Mouse (Mus musculus) intestine, embryonic 16.5 days (tissue): ENCODE results near the gene Ttll12. TPM values are rescaled to one million over a fixed set of nuclear protein-coding genes. Genes with fewer than 3 reads are reported as not detected.

Experiments used
- ATAC-seq: fragments of 200-750 bp; cut with Nextera tagmentation; 2 replicates; pipeline ENCODE4 v1.8.0; 2017; ENCODE audit warnings: moderate TSS enrichment, moderate library complexity
- H3K27ac ChIP-seq: fragments of 300-500 bp; sonication (generic); 2 replicates; pipeline ENCODE4 v1.5.1; 2014; ENCODE audit warnings: mild to moderate bottlenecking, low read length
- H3K27me3 ChIP-seq: fragments of 300-500 bp; sonication (generic); replicated peaks from 2 replicates; pipeline ENCODE4 v1.6.1; 2014; ENCODE audit warnings: low read length, control low read depth, mixed read lengths; ENCODE audit not compliant: control insufficient read depth, insufficient read depth
- H3K36me3 ChIP-seq: fragments of 300-500 bp; sonication (generic); 2 replicates; pipeline ENCODE4 v1.6.1; 2014; ENCODE audit warnings: low read length, control low read depth; ENCODE audit not compliant: control insufficient read depth, insufficient read depth
- H3K4me1 ChIP-seq: fragments of 300-500 bp; sonication (generic); 2 replicates; pipeline ENCODE4 v1.6.1; 2014; ENCODE audit warnings: low read length, control low read depth, mixed read lengths; ENCODE audit not compliant: control insufficient read depth, insufficient read depth
- H3K4me2 ChIP-seq: fragments of 300-500 bp; sonication (generic); 2 replicates; pipeline ENCODE4 v1.6.1; 2014; ENCODE audit warnings: low read depth, low read length, control low read depth
- H3K4me3 ChIP-seq: fragments of 300-500 bp; sonication (generic); 2 replicates; pipeline ENCODE4 v1.5.1; 2014; ENCODE audit warnings: mild to moderate bottlenecking, low read length
- H3K9ac ChIP-seq: fragments of 300-500 bp; sonication (generic); 2 replicates; pipeline ENCODE4 v1.6.1; 2014; ENCODE audit warnings: low read depth, low read length
- H3K9me3 ChIP-seq: fragments of 300-500 bp; sonication (generic); 2 replicates; pipeline ENCODE4 v1.6.1; 2016; ENCODE audit warnings: low read length, control low read depth; ENCODE audit not compliant: control insufficient read depth
- WGBS: fragments of 180-500 bp; shearing (Covaris S2); extraction: QIAGEN DNeasy Blood & Tissue Kit; methylation state at CpG from one replicate; pipeline ENCODE4 v1.1.7; 2014; 5-methylcytosine and 5-hydroxymethylcytosine counted together
- polyA plus RNA-seq: library from polyadenylated mRNA; unstranded; fragments of >200 nt; fragmentation: Nextera tagmentation; extraction: Ambion mirVana; gene quantifications from 2 replicates; pipeline ENCODE4 v1.2.1, GENCODE M21; 2015

The Ttll12 gene
- polyA plus RNA-seq, 1 experiment from 2014 or later, result 30.2 TPM

DNA sequence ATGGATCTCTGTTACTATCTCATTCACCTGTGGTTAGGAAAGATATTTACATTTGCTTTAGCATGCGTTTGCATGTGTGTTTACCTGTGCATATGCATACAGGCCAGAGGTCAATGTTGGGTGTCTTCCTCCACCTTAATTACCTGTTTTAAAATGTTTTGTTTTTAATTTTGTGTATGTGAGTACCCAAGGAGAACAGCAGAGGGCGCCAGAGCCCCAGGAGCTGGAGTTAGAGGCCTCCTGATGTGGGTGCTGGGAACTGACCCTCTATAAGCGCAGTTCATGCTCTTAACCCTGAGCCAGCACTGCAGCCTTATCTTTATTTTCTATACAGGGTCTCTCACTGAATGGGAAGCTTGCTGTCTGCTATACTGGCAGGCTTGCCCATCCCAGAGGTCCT, 34.8 kb upstream of the Ttll12 start:
- no peak for ATAC-seq
- Histone ChIP-seq H3K9ac (no peak overlapping the region), H3K27me3 (no peaks in the 10 kb centered on the region), H3K9me3 (peaks cover 5% of the 10 kb centered on the region; the same call in 1 of the 2 replicates), H3K27ac (no peak overlapping the region), H3K4me1 (no peaks in the 10 kb centered on the region), H3K36me3 (no peaks in the 10 kb centered on the region), H3K4me3 (no peak overlapping the region), H3K4me2 (no peak overlapping the region)
- 72% methylated on average over 3 of the region's 3 CpGs for WGBS

DNA sequence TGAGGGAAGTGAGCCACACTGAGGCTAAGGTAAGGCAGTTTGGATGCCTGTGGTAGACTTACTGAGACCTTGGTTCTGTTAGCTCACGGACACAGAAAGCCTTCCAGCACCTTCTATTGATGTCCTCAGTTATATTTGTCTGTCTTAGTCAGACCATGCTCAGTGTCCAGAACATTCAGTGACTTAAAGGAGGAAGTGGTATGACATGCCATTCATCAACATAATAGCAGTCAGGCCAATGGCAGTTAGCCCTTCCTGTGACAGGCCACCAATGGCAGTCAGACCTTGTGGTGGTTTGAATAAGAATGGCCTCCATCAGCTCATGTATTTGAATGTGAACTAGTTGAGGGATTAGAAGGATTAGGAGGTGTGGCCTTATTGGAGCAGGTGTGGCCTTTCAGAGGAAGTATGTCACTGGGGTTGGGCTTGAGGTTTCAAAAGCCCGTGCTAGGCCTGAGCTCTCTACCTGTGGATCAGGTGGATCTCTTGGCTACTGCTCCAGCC, 31.2 kb upstream of the Ttll12 start:
- Histone ChIP-seq H3K4me3 (no peak overlapping the region), H3K36me3 (no peaks in the 10 kb centered on the region), H3K9me3 (peaks cover 5% of the 10 kb centered on the region; the same call in 1 of the 2 replicates), H3K27ac (no peak overlapping the region), H3K4me2 (no peak overlapping the region), H3K4me1 (no peaks in the 10 kb centered on the region), H3K27me3 (no peaks in the 10 kb centered on the region), H3K9ac (no peak overlapping the region)
- 85% methylated on average over 2 of the region's 2 CpGs for WGBS
- ATAC-seq, result no peak

DNA sequence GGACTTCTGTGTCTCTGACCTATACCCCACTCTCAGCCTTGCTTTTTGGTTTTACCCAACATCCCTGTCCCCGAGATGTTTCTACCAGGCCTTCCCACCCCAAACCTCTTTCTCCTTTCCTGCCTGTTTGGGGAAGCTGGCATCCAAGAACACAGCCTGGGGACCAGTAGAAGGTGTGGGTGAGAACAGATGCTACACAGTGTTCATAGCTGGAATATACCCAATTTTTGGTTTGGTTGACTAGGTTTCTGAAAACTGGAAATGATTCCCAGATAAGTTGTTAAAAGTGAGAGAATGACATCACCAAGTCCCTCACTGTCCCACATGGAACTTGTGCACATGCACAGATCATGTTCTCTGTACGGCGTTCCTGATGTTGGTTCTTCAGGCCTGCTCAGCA, 20.3 kb upstream of the Ttll12 start:
- no peaks in the 10 kb centered on the region for H3K27me3 ChIP-seq
- H3K27ac ChIP-seq, result no peak overlapping the region
- H3K9me3 ChIP-seq, result no peaks in the 10 kb centered on the region
- H3K4me2 ChIP-seq, result no peak overlapping the region
- no peak for ATAC-seq
- H3K9ac ChIP-seq, result no peak overlapping the region
- no peaks in the 10 kb centered on the region for H3K36me3 ChIP-seq
- H3K4me1 ChIP-seq, result no peaks in the 10 kb centered on the region
- 87% methylated on average over 3 of the region's 3 CpGs for WGBS
- H3K4me3 ChIP-seq, result no peak overlapping the region

DNA sequence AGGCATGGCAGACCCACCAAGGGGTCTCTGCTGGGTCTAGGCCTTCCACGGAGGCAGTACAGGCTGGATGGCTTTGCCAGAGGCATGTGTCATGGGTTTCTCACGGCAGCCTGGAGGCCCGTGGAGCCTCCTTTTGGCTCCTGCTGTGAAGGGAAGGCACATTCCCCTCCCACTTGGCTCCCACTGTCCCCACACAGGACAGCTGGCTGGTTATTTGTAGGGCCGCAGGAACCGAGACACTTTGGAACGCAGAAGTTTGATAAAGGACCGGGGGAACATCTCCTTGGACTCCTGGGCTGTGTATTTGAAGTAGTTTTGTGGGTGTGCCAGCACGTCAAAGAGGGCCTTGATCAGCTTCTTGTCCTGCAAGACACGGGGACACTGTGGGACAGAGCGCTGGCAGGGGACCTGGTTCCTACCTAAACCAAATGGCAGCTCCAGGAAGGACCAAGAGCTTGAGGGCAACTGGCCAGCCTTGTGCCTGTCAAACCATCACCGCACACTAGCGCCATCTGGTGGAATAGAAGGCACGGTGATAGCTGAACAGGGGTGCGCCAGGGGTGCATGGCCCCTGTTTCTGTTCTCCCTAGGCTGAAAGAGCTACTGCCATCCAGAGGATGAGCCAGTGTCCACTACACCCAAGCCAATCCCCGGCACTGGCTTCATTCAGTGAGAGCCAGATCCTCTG, 12.3 kb upstream of the Ttll12 start:
- H3K9me3 ChIP-seq, result no peaks in the 10 kb centered on the region
- 48% methylated on average over 15 of the region's 15 CpGs for WGBS
- no peak overlapping the region for H3K27ac ChIP-seq
- H3K4me1 ChIP-seq, result no peaks in the 10 kb centered on the region; the same call in 1 of the 2 replicates
- H3K9ac ChIP-seq, result no peak overlapping the region
- H3K4me2 ChIP-seq, result no peak overlapping the region
- ATAC-seq, result peak; percentile 55; the same call in 1 of the 2 replicates
- no peaks in the 10 kb centered on the region for H3K36me3 ChIP-seq
- H3K27me3 ChIP-seq, result no peaks in the 10 kb centered on the region
- no peak overlapping the region for H3K4me3 ChIP-seq

DNA sequence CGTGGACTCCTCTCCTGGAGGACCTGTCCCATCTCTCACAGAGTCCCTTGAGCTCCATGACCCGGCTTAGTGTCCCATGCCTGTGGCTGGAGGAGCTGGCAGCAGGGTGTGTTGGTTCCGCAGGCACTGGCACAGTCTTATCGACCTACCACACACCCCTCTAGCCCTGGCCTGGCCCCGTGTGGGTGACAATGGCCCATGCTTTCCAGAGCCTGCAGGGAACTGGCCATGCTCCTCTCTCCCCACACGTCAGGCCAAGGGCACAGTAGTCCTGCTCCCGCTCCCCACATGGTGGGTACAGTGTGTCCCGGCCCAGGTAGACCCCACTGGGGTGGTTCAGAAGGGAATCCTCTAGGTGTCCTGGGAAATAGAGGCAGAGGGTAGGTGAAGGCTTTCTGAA, 11.7 kb upstream of the Ttll12 start:
- Histone ChIP-seq H3K36me3 (no peaks in the 10 kb centered on the region), H3K9me3 (no peaks in the 10 kb centered on the region), H3K4me1 (no peaks in the 10 kb centered on the region; the same call in 1 of the 2 replicates), H3K4me3 (no peak overlapping the region), H3K27me3 (no peaks in the 10 kb centered on the region), H3K27ac (no peak overlapping the region), H3K9ac (no peak overlapping the region), H3K4me2 (no peak overlapping the region)
- WGBS, result 84% methylated on average over 8 of the region's 8 CpGs
- ATAC-seq, result no peak

DNA sequence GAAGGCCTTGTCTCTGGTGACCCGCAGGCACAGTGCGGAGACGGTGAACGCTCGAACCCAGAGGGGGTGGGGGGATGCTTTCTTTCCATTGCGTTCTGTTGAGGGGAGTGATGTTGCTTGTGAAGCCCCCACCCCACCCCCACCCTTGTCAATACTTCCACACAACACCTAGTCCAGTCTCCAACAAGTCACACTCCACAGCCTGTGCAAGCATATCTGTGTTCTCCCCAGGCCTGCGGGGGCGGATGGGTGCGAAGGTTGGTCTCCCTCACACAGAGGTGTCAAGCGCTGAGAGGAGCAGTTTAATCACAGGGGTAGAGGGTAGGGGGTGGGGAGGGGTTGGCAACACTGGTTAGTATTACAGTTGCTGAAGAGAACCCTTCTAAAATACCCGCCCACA, 11.3 kb upstream of the Ttll12 start:
- no peak for ATAC-seq
- H3K27me3 ChIP-seq, result no peaks in the 10 kb centered on the region
- 77% methylated on average over 11 of the region's 11 CpGs for WGBS
- H3K4me3 ChIP-seq, result no peak overlapping the region
- no peaks in the 10 kb centered on the region for H3K9me3 ChIP-seq
- H3K4me2 ChIP-seq, result no peak overlapping the region
- no peak overlapping the region for H3K9ac ChIP-seq
- H3K4me1 ChIP-seq, result no peaks in the 10 kb centered on the region; the same call in 1 of the 2 replicates
- no peaks in the 10 kb centered on the region for H3K36me3 ChIP-seq
- H3K27ac ChIP-seq, result no peak overlapping the region

DNA sequence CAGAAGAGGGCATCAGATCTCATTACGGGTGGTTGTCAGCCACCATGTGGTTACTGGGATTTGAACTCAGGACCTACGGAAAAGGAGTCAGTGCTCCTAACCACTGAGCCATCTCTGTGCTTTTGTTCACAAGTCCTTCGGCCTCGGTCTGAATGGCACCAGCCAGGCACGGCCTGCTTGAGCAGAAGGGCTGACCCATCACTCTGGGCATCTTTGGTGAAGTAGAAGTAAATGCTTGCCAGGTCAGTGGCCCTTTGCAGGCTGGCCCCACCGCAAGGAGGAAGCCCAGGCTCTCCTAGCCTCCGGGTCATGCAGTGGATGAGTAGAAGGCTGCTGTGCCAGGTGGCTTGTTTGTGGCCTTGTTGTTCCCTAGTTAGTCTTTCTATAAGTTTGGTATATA, 8.5 kb upstream of the Ttll12 start:
- Histone ChIP-seq H3K4me2 (no peak overlapping the region), H3K4me3 (no peak overlapping the region), H3K4me1 (no peaks in the 10 kb centered on the region; the same call in 1 of the 2 replicates), H3K9ac (no peak overlapping the region), H3K27me3 (no peaks in the 10 kb centered on the region), H3K36me3 (no peaks in the 10 kb centered on the region), H3K9me3 (no peaks in the 10 kb centered on the region), H3K27ac (no peak overlapping the region)
- 96% methylated on average over 7 of the region's 7 CpGs for WGBS
- no peak for ATAC-seq

DNA sequence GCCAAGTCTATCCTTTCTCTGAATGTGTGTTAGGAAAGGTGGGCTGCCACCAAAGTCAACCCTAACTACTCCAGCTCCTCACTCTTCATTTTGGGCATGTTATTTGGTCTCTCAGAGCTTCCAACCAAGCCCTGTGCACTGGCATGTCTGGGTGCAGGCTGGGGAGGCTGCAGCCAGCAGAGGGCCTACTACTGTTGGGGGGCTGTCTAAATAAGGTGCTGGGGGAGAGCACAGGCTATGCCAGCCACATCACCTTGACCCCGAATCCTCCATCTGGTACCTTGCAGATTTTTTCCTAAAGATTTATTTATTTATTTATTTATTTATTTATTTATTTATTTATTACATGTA, 8.1 kb upstream of the Ttll12 start:
- H3K4me3 ChIP-seq, result no peak overlapping the region
- no peaks in the 10 kb centered on the region for H3K36me3 ChIP-seq
- H3K9me3 ChIP-seq, result no peaks in the 10 kb centered on the region
- no peaks in the 10 kb centered on the region for H3K27me3 ChIP-seq
- no peak overlapping the region for H3K9ac ChIP-seq
- H3K4me1 ChIP-seq, result no peaks in the 10 kb centered on the region; the same call in 1 of the 2 replicates
- H3K4me2 ChIP-seq, result no peak overlapping the region
- 0 out of 2 replicates have a peak overlapping the region, but pooled peaks have one; percentile 43 for H3K27ac ChIP-seq
- no peak for ATAC-seq
- 86% methylated on average over 1 of the region's 1 CpGs for WGBS

DNA sequence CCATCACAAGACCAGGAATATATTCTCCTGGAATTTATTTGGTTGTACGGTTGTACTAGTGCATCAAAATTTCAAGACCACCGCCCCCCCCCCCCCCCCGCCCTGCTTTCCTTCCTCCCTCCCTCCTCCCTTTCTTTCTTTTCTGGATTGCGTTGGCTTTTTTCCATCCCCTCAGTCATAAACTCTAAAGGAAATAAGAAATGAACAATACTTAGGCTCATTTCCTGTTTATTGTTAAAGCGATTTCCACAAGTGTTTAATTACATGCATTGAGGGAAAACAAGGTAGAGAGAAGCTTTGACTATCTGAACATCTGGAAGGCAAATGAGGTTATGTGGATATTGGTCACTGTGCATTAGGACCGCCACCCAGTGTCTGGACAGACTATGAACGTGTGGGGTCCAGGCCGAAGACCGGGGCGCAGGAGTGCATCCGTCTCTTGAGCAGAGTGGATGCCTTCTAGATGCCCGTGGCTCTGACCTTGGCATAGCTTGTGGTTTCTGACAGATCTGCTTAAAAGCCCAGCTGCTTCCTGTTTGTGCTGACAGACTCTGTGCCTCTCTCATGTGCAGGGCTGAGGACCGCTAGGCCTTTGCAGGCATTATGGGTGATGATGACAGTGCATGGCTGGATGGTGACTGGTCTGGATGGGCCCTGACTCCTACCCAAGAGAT, 7.6 kb upstream of the Ttll12 start:
- H3K36me3 ChIP-seq, result no peaks in the 10 kb centered on the region
- H3K9ac ChIP-seq, result no peak overlapping the region
- WGBS, result 60% methylated on average over 13 of the region's 13 CpGs
- 0 out of 2 replicates have a peak overlapping the region, but pooled peaks have one; percentile 43 for H3K27ac ChIP-seq
- no peak; the same call in 1 of the 2 replicates for ATAC-seq
- no peak overlapping the region for H3K4me3 ChIP-seq
- H3K9me3 ChIP-seq, result no peaks in the 10 kb centered on the region
- H3K4me2 ChIP-seq, result no peak overlapping the region
- H3K27me3 ChIP-seq, result no peaks in the 10 kb centered on the region
- H3K4me1 ChIP-seq, result no peaks in the 10 kb centered on the region; the same call in 1 of the 2 replicates
